Mouse (Mus musculus): ENCODE data around the gene Hist1h2ap. TPM values are rescaled to one million over a fixed set of nuclear protein-coding genes. Genes with fewer than 3 reads are reported as not detected.
"Not testable (repeated sequence)": the region's sequence is repeated elsewhere in the genome, so short reads cannot be mapped to it uniquely, and the experiment has no call there.

The Hist1h2ap gene
- polyA plus RNA-seq, 1 experiment from 2014 or later: 2,496 TPM

DNA sequence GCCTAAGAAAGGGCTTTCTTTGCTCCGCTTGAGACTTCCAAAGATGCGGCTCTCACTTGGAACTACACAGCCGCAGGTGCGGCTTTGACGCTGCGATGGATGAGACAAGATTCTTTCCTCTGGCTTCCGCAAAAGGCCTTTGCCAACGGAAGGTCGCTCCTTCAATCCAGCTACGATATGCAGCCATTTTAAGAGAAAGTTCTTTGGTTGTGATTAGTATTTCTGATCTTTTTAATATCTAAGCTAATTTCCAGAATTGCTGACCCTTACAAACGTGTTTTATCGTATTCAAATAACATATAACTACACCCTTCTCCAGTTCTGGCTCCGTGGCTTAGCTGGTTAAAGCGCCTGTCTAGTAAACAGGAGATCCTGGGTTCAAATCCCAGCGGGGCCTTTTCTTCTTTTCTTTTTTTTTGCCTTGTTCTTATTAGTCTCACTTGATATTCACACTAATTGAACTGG is 22.4 kb upstream of the Hist1h2ap start:
- no peaks in the 10 kb centered on the region for H3K27me3 ChIP-seq (ENCODE audit: insufficient read depth, low read length)
- H3K4me1 ChIP-seq (replicated peaks; ENCODE audit: insufficient read depth, low read length): no peaks in the 10 kb centered on the region
- no peak overlapping the region for H3K27ac ChIP-seq
- ATAC-seq (replicated peaks; ENCODE audit: low FRiP score, low read depth) (no peak), DNase-seq (ENCODE audit: low spot score) (peak; percentile 49)
- H3K9ac ChIP-seq (ENCODE audit: low read depth, low read length): 0 out of 2 replicates have a peak overlapping the region, but pooled peaks have one; percentile 18
- TF ChIP-seq CTCF (IDR thresholded peaks at IDR 0.05; ENCODE audit: low read depth): no peak
- no peaks in the 10 kb centered on the region for H3K36me3 ChIP-seq (ENCODE audit: insufficient read depth, low read length)
- peak overlapping the region; percentile 61 for H3K4me2 ChIP-seq (ENCODE audit: low read length)
- WGBS: 4% methylated on average over 15 of the region's 15 CpGs
- H3K4me3 ChIP-seq (replicated peaks; ENCODE audit: low read depth, low read length): peak overlapping the region; percentile 36
- no peaks in the 10 kb centered on the region for H3K9me3 ChIP-seq (replicated peaks; ENCODE audit: low read length)

DNA sequence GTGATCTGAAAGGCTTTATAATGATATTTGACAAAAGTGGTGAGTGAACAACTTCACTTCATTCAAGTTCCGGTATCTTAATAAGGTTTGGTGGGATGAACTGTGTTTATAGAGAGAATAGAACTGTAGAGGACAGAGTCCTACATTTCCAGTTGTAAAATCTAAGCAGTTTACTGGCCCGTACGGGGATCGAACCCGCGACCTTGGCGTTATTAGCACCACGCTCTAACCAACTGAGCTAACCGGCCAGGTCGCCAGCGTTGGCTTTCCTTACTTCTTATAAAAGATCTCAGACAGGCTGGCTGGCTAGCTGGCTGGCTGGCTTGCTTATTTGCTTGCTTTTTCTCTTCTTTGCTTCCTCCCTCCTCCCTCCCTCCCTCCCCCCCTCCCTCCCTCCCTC is 21.8 kb upstream of the Hist1h2ap start:
- ATAC-seq (replicated peaks; ENCODE audit: low FRiP score, low read depth) (0 out of 2 replicates have a peak, but pooled peaks have one; percentile 54), DNase-seq (ENCODE audit: low spot score) (peak; percentile 39)
- H3K4me2 ChIP-seq (ENCODE audit: low read length): peak overlapping the region; percentile 61; the same call in 1 of the 2 replicates
- H3K9me3 ChIP-seq (replicated peaks; ENCODE audit: low read length): no peaks in the 10 kb centered on the region
- no peaks in the 10 kb centered on the region for H3K27me3 ChIP-seq (ENCODE audit: insufficient read depth, low read length)
- 8% methylated on average over 11 of the region's 11 CpGs for WGBS
- H3K4me3 ChIP-seq (replicated peaks; ENCODE audit: low read depth, low read length): peak overlapping the region; percentile 36
- no peaks in the 10 kb centered on the region for H3K4me1 ChIP-seq (replicated peaks; ENCODE audit: insufficient read depth, low read length)
- no peak overlapping the region for H3K9ac ChIP-seq (ENCODE audit: low read depth, low read length)
- H3K27ac ChIP-seq: no peak overlapping the region
- TF ChIP-seq CTCF (IDR thresholded peaks at IDR 0.05; ENCODE audit: low read depth): no peak
- H3K36me3 ChIP-seq (ENCODE audit: insufficient read depth, low read length): no peaks in the 10 kb centered on the region

DNA sequence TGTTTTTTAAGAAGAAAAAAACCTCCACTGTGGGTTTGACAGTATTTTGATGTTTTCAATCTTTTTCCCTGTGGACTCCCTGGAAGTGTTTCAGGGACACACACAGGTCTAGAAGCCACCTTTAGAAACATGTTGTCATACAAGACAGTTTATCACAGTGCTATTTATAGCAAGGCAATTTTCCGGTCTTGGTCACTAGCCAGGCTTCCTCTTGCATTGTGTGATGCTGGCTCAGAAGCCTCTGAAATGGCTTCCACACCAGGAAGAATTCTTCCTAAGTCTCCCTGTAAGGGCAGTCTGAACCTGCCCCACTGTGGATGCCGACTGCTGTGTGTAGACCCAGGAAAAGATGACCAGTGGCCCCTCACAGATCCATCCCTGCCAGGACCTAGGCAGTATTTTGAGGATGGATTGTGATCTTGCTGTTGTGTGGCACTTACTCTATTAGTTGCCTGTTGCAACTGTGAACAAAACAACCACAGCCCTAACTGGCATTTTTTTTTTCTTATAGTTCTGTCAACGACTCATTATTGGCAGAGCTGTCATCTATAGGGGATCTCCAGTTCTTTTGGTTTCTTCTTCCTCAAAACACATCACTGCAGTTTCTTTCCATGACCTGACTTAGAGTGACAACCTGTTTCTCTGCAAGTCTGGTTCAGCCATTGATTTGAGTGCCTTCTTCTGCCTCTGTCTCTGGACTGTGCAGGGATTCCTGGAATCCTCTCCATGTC is 19.1 kb upstream of the Hist1h2ap start:
- Histone ChIP-seq H3K27ac (no peak overlapping the region), H3K9ac (ENCODE audit: low read depth, low read length) (no peak overlapping the region), H3K36me3 (ENCODE audit: insufficient read depth, low read length) (no peaks in the 10 kb centered on the region), H3K4me2 (ENCODE audit: low read length) (no peak overlapping the region), H3K4me1 (replicated peaks; ENCODE audit: insufficient read depth, low read length) (no peaks in the 10 kb centered on the region), H3K4me3 (replicated peaks; ENCODE audit: low read depth, low read length) (no peak overlapping the region), H3K27me3 (ENCODE audit: insufficient read depth, low read length) (no peaks in the 10 kb centered on the region), H3K9me3 (replicated peaks; ENCODE audit: low read length) (no peaks in the 10 kb centered on the region)
- DNase-seq (ENCODE audit: low spot score) (peak; percentile 21), ATAC-seq (replicated peaks; ENCODE audit: low FRiP score, low read depth) (no peak)
- 62% methylated on average over 3 of the region's 3 CpGs for WGBS
- TF ChIP-seq CTCF (IDR thresholded peaks at IDR 0.05; ENCODE audit: low read depth): no peak

DNA sequence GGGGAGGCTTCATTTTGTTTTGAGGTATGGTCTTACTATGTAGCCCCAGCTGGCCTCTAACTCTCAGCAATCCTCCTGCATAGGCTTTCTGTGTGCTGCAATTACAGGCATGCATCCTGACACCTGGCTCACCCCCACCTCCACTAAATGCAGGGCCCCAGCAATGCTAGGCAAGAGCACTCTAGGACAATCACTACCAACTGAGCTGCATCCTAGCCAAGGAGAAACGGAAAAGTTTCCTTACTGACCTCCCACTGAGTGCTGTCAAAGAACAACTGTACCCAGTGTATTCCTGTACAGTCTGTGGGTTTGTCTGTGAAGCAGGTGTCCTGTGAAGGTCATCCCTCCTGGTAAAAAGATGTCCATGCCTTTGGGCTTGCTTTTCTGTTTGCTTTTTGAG is 17.4 kb upstream of the Hist1h2ap start:
- H3K27ac ChIP-seq; H3K27me3 ChIP-seq (ENCODE audit: insufficient read depth, low read length); H3K9me3 ChIP-seq (replicated peaks; ENCODE audit: low read length); H3K9ac ChIP-seq (ENCODE audit: low read depth, low read length); DNase-seq (ENCODE audit: low spot score); H3K4me3 ChIP-seq (replicated peaks; ENCODE audit: low read depth, low read length); H3K4me1 ChIP-seq (replicated peaks; ENCODE audit: insufficient read depth, low read length); ATAC-seq (replicated peaks; ENCODE audit: low FRiP score, low read depth); H3K4me2 ChIP-seq (ENCODE audit: low read length); H3K36me3 ChIP-seq (ENCODE audit: insufficient read depth, low read length): not testable (repeated sequence)
- 50% methylated on average over 1 of the region's 1 CpGs for WGBS

DNA sequence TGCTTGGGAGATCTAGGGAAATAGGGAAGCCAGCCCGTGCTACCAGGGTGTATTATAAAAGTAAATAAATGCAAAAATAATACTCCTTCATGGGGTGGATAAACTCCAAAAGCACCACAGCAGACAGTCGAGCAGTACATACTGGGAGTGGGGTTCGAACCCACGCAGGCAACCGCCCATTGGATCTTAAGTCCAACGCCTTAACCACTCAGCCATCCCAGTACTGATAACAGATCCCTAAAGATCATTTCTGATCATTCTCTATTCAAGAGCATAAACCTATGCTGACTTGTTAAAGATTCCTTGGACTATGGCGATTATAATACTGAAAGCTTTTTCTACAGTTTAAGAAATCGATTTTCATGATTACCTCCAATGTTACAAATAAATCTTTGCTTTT is 14.6 kb upstream of the Hist1h2ap start:
- Histone ChIP-seq H3K27ac (no peak overlapping the region), H3K9ac (ENCODE audit: low read depth, low read length) (no peak overlapping the region), H3K9me3 (replicated peaks; ENCODE audit: low read length) (no peaks in the 10 kb centered on the region), H3K4me2 (ENCODE audit: low read length) (no peak overlapping the region), H3K36me3 (ENCODE audit: insufficient read depth, low read length) (no peaks in the 10 kb centered on the region), H3K4me3 (replicated peaks; ENCODE audit: low read depth, low read length) (no peak overlapping the region), H3K4me1 (replicated peaks; ENCODE audit: insufficient read depth, low read length) (no peaks in the 10 kb centered on the region), H3K27me3 (ENCODE audit: insufficient read depth, low read length) (no peaks in the 10 kb centered on the region)
- no peak for TF ChIP-seq CTCF (IDR thresholded peaks at IDR 0.05; ENCODE audit: low read depth)
- ATAC-seq (replicated peaks; ENCODE audit: low FRiP score, low read depth) (no peak), DNase-seq (ENCODE audit: low spot score) (no peak)
- WGBS: 40% methylated on average over 8 of the region's 8 CpGs

DNA sequence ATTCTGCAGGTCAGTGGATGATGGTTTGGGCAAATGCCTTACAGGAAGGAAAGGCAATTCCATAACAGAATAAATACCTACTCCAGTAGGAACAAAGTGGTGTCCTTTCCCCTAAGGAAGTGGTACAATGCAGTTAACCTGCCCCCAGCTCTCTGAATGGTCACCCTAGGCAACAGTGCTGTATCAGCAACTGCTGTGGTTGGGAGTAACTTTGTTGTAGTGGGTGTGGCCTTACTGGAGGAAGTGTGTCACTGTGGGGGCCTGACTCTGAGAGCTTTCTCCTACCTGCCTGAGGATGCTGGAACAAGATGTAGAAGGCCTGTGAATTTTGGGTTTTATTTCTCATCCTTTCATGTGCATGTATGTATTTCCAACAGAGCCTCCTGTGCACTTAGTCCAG is 13.0 kb upstream of the Hist1h2ap start:
- not testable (repeated sequence) for H3K4me3 ChIP-seq (replicated peaks; ENCODE audit: low read depth, low read length); H3K9ac ChIP-seq (ENCODE audit: low read depth, low read length); ATAC-seq (replicated peaks; ENCODE audit: low FRiP score, low read depth); H3K27me3 ChIP-seq (ENCODE audit: insufficient read depth, low read length); H3K36me3 ChIP-seq (ENCODE audit: insufficient read depth, low read length); H3K9me3 ChIP-seq (replicated peaks; ENCODE audit: low read length); H3K4me2 ChIP-seq (ENCODE audit: low read length); H3K4me1 ChIP-seq (replicated peaks; ENCODE audit: insufficient read depth, low read length); DNase-seq (ENCODE audit: low spot score); H3K27ac ChIP-seq

DNA sequence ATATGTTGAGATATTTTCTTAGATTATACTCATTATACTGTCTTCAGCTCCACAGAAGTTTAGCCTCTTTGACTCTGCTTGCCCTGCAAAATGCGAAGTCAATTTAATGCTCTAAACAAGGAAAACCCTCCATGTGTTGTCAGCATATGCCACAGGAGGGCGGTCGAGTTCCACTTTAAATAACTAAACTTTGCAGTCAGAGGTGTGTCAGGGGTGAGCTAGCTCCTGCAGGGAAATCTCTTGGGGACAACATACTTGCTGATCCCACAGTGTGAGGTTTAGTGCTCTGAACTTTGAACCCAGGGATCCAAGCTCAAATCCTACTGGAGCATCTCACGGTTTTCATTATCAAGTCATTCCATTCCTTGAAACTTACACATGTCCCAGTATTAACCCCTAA is 7.2 kb upstream of the Hist1h2ap start:
- not testable (repeated sequence) for H3K27ac ChIP-seq; H3K36me3 ChIP-seq (ENCODE audit: insufficient read depth, low read length); DNase-seq (ENCODE audit: low spot score); H3K9ac ChIP-seq (ENCODE audit: low read depth, low read length); H3K4me1 ChIP-seq (replicated peaks; ENCODE audit: insufficient read depth, low read length); H3K4me3 ChIP-seq (replicated peaks; ENCODE audit: low read depth, low read length); H3K9me3 ChIP-seq (replicated peaks; ENCODE audit: low read length); H3K4me2 ChIP-seq (ENCODE audit: low read length); H3K27me3 ChIP-seq (ENCODE audit: insufficient read depth, low read length)
- ATAC-seq (replicated peaks; ENCODE audit: low FRiP score, low read depth): peak; percentile 73
- WGBS: no CpG with 5 or more reads among the region's 4 CpGs

DNA sequence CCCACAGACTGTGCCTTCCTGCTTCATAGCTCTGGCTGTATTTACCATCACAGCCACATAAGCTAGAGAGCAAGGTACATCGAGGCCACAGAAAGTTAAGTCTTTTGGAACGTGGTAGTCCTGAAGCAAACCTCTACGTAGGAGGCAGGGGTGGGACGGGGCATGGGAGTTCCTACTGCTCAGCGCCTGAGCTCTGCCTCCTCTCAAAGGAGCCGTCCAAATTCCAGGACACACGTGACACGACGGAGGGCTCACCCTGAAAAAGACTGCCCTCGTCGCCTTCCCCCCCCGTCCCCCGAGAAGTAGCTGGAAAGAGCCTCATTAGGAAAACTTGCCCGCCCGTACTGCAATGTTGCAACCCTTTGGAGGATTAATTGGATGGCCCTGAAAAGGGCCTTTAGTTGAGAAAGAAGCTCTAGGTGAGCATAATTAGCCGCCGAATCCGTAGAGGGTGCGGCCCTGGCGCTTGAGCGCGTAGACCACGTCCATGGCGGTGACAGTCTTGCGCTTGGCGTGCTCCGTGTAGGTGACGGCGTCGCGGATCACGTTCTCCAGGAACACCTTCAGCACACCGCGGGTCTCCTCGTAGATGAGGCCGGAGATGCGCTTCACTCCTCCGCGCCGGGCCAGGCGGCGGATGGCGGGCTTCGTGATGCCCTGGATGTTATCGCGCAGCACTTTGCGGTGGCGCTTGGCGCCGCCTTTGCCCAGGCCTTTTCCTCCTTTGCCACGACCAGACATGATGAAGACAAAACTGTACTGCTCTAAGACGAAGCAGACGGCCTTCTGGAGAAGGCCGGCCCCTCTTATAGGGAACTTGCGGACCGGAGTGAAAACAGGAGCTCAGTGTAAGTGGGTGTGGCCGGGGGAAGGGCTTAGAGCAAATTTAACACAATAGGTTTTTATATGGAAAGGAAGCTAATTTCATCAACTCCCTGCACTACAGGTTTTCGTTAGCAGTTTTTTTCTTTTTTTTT is 1.6 kb downstream of the Hist1h2ap start, which contains the start of gene Hist1h4n:
Hist1h4n (minus strand) TSS at position 779 of the 977 bp plus-strand sequence.
- 0% methylated on average over 17 of the region's 58 CpGs for WGBS
- 0 out of 2 replicates have a peak within 1 kb of the TSS, but pooled peaks have one; percentile 30 for H3K4me2 ChIP-seq (ENCODE audit: low read length)
- H3K9ac ChIP-seq (ENCODE audit: low read depth, low read length); H3K4me1 ChIP-seq (replicated peaks; ENCODE audit: insufficient read depth, low read length); H3K36me3 ChIP-seq (ENCODE audit: insufficient read depth, low read length); H3K9me3 ChIP-seq (replicated peaks; ENCODE audit: low read length); H3K27me3 ChIP-seq (ENCODE audit: insufficient read depth, low read length); H3K27ac ChIP-seq; H3K4me3 ChIP-seq (replicated peaks; ENCODE audit: low read depth, low read length); DNase-seq (ENCODE audit: low spot score): not testable (repeated sequence)
- ATAC-seq (replicated peaks; ENCODE audit: low FRiP score, low read depth): peak; percentile 84
